Mouse (Mus musculus) kidney, postnatal 0 days (tissue): ENCODE measurements around the gene Tff3. TPM values are rescaled to one million over a fixed set of nuclear protein-coding genes. Genes with fewer than 3 reads are reported as not detected.

Source experiments
- ATAC-seq: fragments of 200-750 bp; cut with Nextera tagmentation; replicated peaks from 2 replicates; pipeline ENCODE4 v1.8.0; 2017; ENCODE audit warnings: low read depth, moderate number of reproducible peaks, moderate TSS enrichment, moderate library complexity; ENCODE audit not compliant: low FRiP score
- DNase-seq: peaks from one replicate; pipeline ENCODE4 v3.0.0-alpha.2; 2016; ENCODE audit warnings: low spot score
- H3K27ac ChIP-seq: fragments of 300-500 bp; sonication (generic); 2 replicates; pipeline ENCODE4 v1.5.1; 2014; ENCODE audit warnings: mild to moderate bottlenecking
- H3K27me3 ChIP-seq: fragments of 300-500 bp; sonication (generic); 2 replicates; pipeline ENCODE4 v1.6.1; 2014; ENCODE audit warnings: low read length, mixed read lengths; ENCODE audit not compliant: insufficient read depth
- H3K36me3 ChIP-seq: fragments of 300-500 bp; sonication (generic); 2 replicates; pipeline ENCODE4 v1.6.1; 2014; ENCODE audit warnings: low read length, mixed read lengths; ENCODE audit not compliant: insufficient read depth
- H3K4me1 ChIP-seq: fragments of 300-500 bp; sonication (generic); replicated peaks from 2 replicates; pipeline ENCODE4 v1.6.1; 2014; ENCODE audit warnings: antibody characterized with exemption, low read length, mixed read lengths; ENCODE audit not compliant: insufficient read depth
- H3K4me2 ChIP-seq: fragments of 300-500 bp; sonication (generic); 2 replicates; pipeline ENCODE4 v1.6.1; 2014; ENCODE audit warnings: mild to moderate bottlenecking, low read length, moderate library complexity, mixed read lengths
- H3K4me3 ChIP-seq: fragments of 300-500 bp; sonication (generic); replicated peaks from 2 replicates; pipeline ENCODE4 v1.5.1; 2014; ENCODE audit warnings: low read depth, low read length
- H3K9ac ChIP-seq: fragments of 300-500 bp; sonication (generic); 2 replicates; pipeline ENCODE4 v1.6.1; 2014; ENCODE audit warnings: low read depth, low read length
- H3K9me3 ChIP-seq: fragments of 300-500 bp; sonication (generic); replicated peaks from 2 replicates; pipeline ENCODE4 v1.6.1; 2016; ENCODE audit warnings: low read length, inconsistent platforms, mixed read lengths
- CTCF ChIP-seq: IDR thresholded peaks from 2 replicates; pipeline ENCODE4 v1.5.1; 2016; ENCODE audit warnings: antibody characterized with exemption, low read depth, mild to moderate bottlenecking, moderate library complexity
- WGBS: fragments of 180-500 bp; shearing (Covaris S2); extraction: QIAGEN DNeasy Blood & Tissue Kit; methylation state at CpG from one replicate; pipeline ENCODE4 v1.1.7; 2014; 5-methylcytosine and 5-hydroxymethylcytosine counted together
- polyA plus RNA-seq: library from polyadenylated mRNA; unstranded; fragments of >200 nt; fragmentation: Nextera tagmentation; extraction: Ambion mirVana; gene quantifications from 2 replicates; pipeline ENCODE4 v1.2.1, GENCODE M21; 2015

The Tff3 gene
- polyA plus RNA-seq, 1 experiment from 2014 or later = 1.1 TPM

- no peaks in the 10 kb centered on the region for H3K36me3 ChIP-seq
- no peak overlapping the region for H3K9ac ChIP-seq
- no peak for ATAC-seq
- no peak overlapping the region for H3K4me3 ChIP-seq
- H3K4me2 ChIP-seq = no peak overlapping the region
- no peak for DNase-seq
- H3K27ac ChIP-seq = no peak overlapping the region
- no peak for TF ChIP-seq CTCF
- WGBS = 77% methylated on average over 6 of the region's 6 CpGs
- H3K9me3 ChIP-seq = no peaks in the 10 kb centered on the region
- H3K27me3 ChIP-seq = no peaks in the 10 kb centered on the region
- H3K4me1 ChIP-seq = no peaks in the 10 kb centered on the region
Measured at GRCm38 (mm10) chr17:31157921-31158320, 28.5 kb upstream of the Tff3 start.

DNA sequence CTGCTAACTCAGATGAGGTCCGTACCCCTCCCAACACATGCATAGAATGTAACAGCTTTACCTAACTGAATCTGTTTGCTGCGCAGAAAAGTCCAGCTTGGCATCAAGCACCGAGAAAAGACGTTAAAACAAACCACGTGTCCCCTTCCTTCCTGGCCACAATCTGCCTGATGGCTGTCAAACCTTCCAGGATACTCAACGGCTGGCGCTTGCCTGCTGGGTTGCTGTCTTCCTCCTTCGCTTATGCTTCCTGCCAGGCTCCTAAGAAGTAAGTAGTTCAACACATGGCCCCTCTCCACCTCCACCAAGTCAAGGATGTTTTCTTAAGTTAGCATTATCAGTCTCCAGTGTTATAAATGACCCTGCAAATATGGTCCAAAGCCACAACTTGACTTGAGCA is 24.3 kb upstream of the Tff3 start:
- H3K4me2 ChIP-seq = no peak overlapping the region

GRCm38 (mm10) chr17:31152966-31153499 is 23.6 kb upstream of the Tff3 start:
- Histone ChIP-seq H3K4me1 (no peaks in the 10 kb centered on the region), H3K4me3 (no peak overlapping the region), H3K36me3 (no peaks in the 10 kb centered on the region), H3K9me3 (no peaks in the 10 kb centered on the region), H3K4me2 (0 out of 2 replicates have a peak overlapping the region, but pooled peaks have one; percentile 15), H3K27ac (no peak overlapping the region), H3K27me3 (no peaks in the 10 kb centered on the region), H3K9ac (no peak overlapping the region)
- no peak for TF ChIP-seq CTCF
- WGBS = 63% methylated on average over 9 of the region's 9 CpGs
- DNase-seq (no peak), ATAC-seq (no peak)

More for the DNA sequence above, 24.3 kb upstream of the Tff3 start:
- no peak overlapping the region for H3K27ac ChIP-seq
- DNase-seq (no peak), ATAC-seq (no peak)
- H3K36me3 ChIP-seq = no peaks in the 10 kb centered on the region
- no peaks in the 10 kb centered on the region for H3K4me1 ChIP-seq
- H3K9ac ChIP-seq = no peak overlapping the region
- no peak for TF ChIP-seq CTCF
- H3K27me3 ChIP-seq = no peaks in the 10 kb centered on the region
- no peaks in the 10 kb centered on the region for H3K9me3 ChIP-seq
- no peak overlapping the region for H3K4me3 ChIP-seq
- 58% methylated on average over 8 of the region's 8 CpGs for WGBS

DNA sequence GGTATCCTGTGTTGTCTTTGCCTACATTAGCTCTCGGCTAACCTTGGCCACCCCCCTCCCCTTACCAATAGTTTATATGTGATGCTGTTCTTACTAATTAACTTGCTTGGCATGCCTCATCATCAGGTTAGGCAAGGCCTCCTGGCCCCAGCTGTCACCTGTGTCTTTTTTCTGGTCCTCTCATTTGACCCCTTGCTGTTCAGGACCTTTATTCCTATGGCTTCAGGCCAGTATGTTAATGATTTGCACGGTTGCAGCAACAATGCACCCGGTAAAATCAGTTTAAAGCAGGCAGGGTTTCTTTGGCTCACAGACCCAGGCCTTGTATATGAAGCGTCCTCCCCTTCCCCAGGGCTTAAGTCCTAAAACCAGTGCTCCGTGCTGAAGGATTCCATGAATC is 23.1 kb upstream of the Tff3 start:
- DNase-seq (peak; percentile 25), ATAC-seq (peak; percentile 78)
- Histone ChIP-seq H3K4me2 (no peak overlapping the region), H3K4me1 (no peaks in the 10 kb centered on the region), H3K4me3 (no peak overlapping the region), H3K9ac (no peak overlapping the region), H3K9me3 (no peaks in the 10 kb centered on the region), H3K27me3 (no peaks in the 10 kb centered on the region), H3K36me3 (no peaks in the 10 kb centered on the region), H3K27ac (peak overlapping the region; percentile 9; the same call in 1 of the 2 replicates)
- TF ChIP-seq CTCF = no peak
- WGBS = 49% methylated on average over 5 of the region's 5 CpGs

GRCm38 (mm10) chr17:31145998-31146397 is 16.6 kb upstream of the Tff3 start:
- DNase-seq = no peak
- 81% methylated on average over 9 of the region's 9 CpGs for WGBS
- no peak for TF ChIP-seq CTCF
- Histone ChIP-seq H3K4me3 (no peak overlapping the region), H3K27ac (no peak overlapping the region), H3K4me2 (no peak overlapping the region), H3K4me1 (no peaks in the 10 kb centered on the region), H3K9ac (no peak overlapping the region), H3K36me3 (no peaks in the 10 kb centered on the region), H3K9me3 (no peaks in the 10 kb centered on the region), H3K27me3 (no peaks in the 10 kb centered on the region)
- no peak for ATAC-seq

DNA sequence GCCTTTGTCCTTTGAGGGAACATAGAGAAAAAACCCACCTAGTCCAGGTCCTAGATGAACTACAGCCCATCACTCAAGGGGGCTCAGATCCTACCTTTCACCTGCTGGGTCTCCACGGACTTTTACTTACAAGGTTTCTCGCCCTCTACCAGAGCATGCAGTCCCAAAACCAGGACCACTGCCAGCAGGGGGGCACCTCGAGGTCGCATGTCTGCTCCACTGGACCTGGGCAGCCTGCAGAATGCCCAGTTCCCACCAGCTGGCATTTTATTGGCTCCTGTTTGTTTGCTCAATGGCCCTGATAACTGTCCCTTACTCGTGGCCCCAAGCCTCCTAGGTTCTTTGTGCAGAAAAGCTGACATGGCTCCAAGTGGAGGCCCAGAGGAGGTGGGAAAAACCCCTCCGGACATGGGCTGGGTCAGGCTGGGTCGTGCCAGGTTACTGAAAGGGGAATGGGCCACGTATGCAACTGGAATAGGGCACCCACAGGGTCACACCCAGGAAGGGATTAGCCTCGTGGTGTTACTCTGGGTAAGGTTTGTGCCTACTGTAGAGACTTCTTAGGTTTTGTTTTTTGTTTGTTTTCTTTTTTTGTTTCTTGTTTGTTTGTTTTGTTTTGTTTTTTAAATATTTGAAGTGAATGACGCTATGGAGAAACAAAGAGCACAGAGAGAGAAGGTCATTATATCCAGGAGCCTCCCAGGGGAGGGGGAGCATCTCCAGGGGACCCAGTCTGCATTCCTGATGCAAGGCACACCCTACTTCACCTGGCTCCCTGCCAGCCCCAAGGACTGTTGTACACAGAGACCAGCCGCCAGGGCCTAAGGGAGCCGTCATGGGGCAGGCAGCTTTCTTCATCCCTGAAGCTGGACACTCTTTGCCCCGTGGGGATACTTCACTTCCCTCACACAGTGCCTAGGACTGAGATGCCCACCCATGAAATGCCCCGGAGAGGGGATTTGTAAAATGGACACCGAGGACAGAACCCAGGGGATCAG is 14.9 kb upstream of the Tff3 start, which contains the start of gene Tff2:
Gene Tff2 (minus strand): TSS at position 243 of the 998 bp plus-strand sequence.
- H3K27me3 ChIP-seq = no peaks in the 10 kb centered on the region
- no peaks in the 10 kb centered on the region for H3K4me1 ChIP-seq
- no peak within 1 kb of the TSS for H3K9ac ChIP-seq
- peak; percentile 20; the same call in 1 of the 2 replicates for TF ChIP-seq CTCF
- H3K9me3 ChIP-seq = no peaks in the 10 kb centered on the region
- ATAC-seq (no peak; the same call in 1 of the 2 replicates), DNase-seq (peak; percentile 25)
- no peaks in the 10 kb centered on the region for H3K36me3 ChIP-seq
- WGBS = 60% methylated on average over 15 of the region's 15 CpGs
- no peak within 1 kb of the TSS for H3K4me2 ChIP-seq
- H3K27ac ChIP-seq = no peak within 1 kb of the TSS
- no peak within 1 kb of the TSS for H3K4me3 ChIP-seq
